Mouse (Mus musculus) hindbrain, embryonic 15.5 days (tissue): ENCODE data around the gene 4933424G06Rik. TPM values are rescaled to one million over a fixed set of nuclear protein-coding genes. Genes with fewer than 3 reads are reported as not detected.

ENCODE experiments used
- ATAC-seq: fragments of 200-750 bp; cut with Nextera tagmentation; 2 replicates; pipeline ENCODE4 v1.8.0; 2017; ENCODE audit warnings: low read depth, moderate number of reproducible peaks, moderate TSS enrichment; ENCODE audit not compliant: low FRiP score
- H3K27ac ChIP-seq: fragments of 300-500 bp; sonication (generic); replicated peaks from 2 replicates; pipeline ENCODE4 v1.5.1; 2015; ENCODE audit warnings: mild to moderate bottlenecking, inconsistent platforms
- H3K27me3 ChIP-seq: fragments of 300-500 bp; sonication (generic); 2 replicates; pipeline ENCODE4 v1.6.1; 2015; ENCODE audit warnings: control low read depth, inconsistent platforms
- H3K36me3 ChIP-seq: fragments of 300-500 bp; sonication (generic); 2 replicates; pipeline ENCODE4 v1.6.1; 2015; ENCODE audit warnings: control low read depth, inconsistent platforms
- H3K4me1 ChIP-seq: fragments of 300-500 bp; sonication (generic); replicated peaks from 2 replicates; pipeline ENCODE4 v1.6.1; 2015; ENCODE audit warnings: control low read depth, inconsistent platforms
- H3K4me2 ChIP-seq: fragments of 300-500 bp; sonication (generic); 2 replicates; pipeline ENCODE4 v1.6.1; 2015; ENCODE audit warnings: moderate library complexity, mild to moderate bottlenecking, inconsistent platforms
- H3K4me3 ChIP-seq: fragments of 300-500 bp; sonication (generic); 2 replicates; pipeline ENCODE4 v1.5.1; 2015; ENCODE audit warnings: mild to moderate bottlenecking, inconsistent platforms
- H3K9ac ChIP-seq: fragments of 300-500 bp; sonication (generic); 2 replicates; pipeline ENCODE4 v1.6.1; 2015; ENCODE audit warnings: inconsistent platforms
- H3K9me3 ChIP-seq: fragments of 300-500 bp; sonication (generic); 2 replicates; pipeline ENCODE4 v1.6.1; 2016; ENCODE audit warnings: control low read depth, inconsistent platforms
- whole genome bisulfite sequencing: fragments of 180-500 bp; shearing (Covaris S2); methylation state at CpG from one replicate; pipeline ENCODE4 v1.1.7; 2015; 5-methylcytosine and 5-hydroxymethylcytosine counted together
- polyA plus RNA-seq: library from polyadenylated mRNA; unstranded; fragments of >200 nt; fragmentation: Nextera tagmentation; extraction: Ambion mirVana; gene quantifications from 2 replicates; pipeline ENCODE4 v1.2.1, GENCODE M21; 2015

4933424G06Rik gene
- polyA plus RNA-seq, 1 experiment from 2014 or later = 0.64 TPM

DNA sequence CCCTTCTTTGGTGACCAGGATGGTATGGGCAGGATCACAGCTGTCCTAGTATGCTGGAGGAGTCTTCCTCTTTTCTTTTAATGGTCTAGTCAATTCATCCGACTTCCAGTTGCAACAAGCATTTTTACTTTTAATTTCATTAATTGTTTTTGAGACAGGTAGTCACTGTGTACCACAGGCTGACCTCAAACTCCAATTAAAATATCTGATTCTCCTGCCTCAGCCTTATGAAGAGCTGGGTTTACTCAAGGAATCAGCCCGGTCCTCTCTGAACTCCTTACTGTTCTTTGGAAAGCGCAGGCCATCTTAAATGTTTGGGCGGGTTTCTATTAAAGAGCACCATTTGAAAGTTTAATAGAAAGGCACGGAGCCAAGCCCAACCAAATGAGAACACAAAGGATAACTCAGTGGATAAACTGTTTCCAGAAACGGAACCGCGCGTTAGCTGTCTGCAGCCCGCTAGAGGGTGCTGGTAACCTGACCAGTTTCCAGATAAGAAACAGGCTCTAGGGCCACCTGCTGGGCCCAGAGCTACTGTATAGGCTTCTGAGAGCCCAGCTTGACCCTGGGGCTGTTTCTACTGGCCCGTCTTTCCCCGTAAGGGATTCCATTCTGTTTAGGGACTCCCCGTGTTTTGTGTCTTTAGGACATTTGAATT is 26.0 kb upstream of the 4933424G06Rik start:
- no peak overlapping the region for H3K4me2 ChIP-seq
- no peak overlapping the region for H3K4me3 ChIP-seq
- peak; percentile 82 for ATAC-seq
- no peaks in the 10 kb centered on the region for H3K27me3 ChIP-seq
- H3K27ac ChIP-seq = no peak overlapping the region
- WGBS = 13% methylated on average over 13 of the region's 13 CpGs
- H3K9me3 ChIP-seq = no peaks in the 10 kb centered on the region
- H3K4me1 ChIP-seq = no peaks in the 10 kb centered on the region
- H3K36me3 ChIP-seq = no peaks in the 10 kb centered on the region
- H3K9ac ChIP-seq = no peak overlapping the region

DNA sequence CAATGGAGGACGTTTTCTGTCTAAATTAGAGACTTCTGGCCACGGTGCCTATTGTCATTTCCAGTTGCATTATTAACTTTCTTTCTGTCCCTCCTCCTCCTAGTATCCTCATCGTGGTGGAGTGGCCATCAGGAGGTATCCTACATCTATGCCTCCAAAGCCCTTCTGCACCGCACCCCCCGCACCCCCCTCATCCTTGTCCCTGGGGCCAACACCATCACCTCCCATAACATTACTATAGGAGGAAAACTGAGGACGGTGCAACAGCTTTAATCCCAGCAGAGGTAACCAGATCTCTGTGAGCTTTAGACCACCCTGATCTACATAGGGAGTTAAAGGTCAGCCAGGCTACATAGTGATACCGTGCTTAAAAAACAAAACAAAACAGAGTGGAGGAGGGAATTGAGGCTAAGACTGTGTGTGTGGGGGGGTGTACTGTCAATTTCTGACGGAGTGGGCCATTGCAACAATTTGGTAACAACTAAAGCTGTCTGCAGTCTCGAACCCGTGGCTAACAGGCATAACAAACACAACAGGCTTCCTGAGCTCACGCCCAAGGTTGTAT is 19.2 kb upstream of the 4933424G06Rik start:
- no peaks in the 10 kb centered on the region for H3K27me3 ChIP-seq
- WGBS = 65% methylated on average over 11 of the region's 11 CpGs
- H3K4me1 ChIP-seq = peaks cover 15% of the 10 kb centered on the region
- H3K36me3 ChIP-seq = peaks cover 16% of the 10 kb centered on the region
- H3K9ac ChIP-seq = peak overlapping the region; percentile 42
- H3K4me2 ChIP-seq = peak overlapping the region; percentile 87
- no peaks in the 10 kb centered on the region for H3K9me3 ChIP-seq
- H3K4me3 ChIP-seq = peak overlapping the region; percentile 79
- no peak for ATAC-seq
- H3K27ac ChIP-seq = peak overlapping the region; percentile 76

DNA sequence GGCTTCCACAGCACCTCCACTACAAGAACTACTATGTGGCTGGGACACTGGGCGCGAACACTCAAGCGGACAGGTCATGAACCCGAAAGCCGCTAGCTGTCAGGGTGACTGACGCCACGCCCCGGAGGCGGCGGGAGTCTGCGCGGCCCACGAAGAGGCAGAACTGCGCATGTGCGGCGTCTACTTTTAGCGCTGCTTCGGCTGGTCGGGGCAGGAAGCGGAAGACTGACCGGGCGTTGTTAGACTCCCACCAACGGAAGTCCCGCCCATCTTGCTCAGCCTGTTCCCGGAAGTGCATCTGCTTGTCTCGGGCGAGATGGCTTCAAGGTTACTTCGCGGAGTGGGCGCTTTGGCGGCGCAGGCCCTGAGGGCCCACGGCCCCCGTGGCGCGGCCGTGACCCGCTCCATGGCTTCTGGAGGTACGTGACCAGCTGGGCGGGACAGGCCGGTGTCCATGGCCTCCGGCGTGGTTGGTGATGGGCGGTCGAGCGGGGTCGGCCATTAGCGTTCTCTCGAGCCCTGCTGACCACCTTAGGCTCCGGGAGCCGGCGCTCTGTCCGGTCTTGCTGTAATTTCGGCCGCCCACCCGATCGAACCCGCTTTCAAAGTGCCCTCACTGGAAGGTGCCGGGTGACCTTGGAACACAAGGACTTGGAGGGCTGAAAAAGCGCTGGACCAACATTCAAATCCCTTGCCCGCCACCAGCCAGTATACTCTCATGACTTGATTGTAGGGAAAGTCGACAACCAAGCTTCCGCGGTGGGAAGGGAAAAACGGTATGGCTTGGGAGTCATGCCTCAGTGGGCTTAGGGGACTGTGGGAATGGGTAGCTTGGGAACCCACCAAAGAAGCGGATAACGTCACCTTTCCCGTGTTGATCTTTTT is 18.4 kb upstream of the 4933424G06Rik start, which contains the start of gene Cox5b:
Gene Cox5b (plus strand): TSS at position 179 of the 885 bp plus-strand sequence.
- H3K9me3 ChIP-seq = no peaks in the 10 kb centered on the region
- H3K36me3 ChIP-seq = peaks cover 16% of the 10 kb centered on the region
- WGBS = under 1% methylated on average over 68 of the region's 68 CpGs
- peaks cover 15% of the 10 kb centered on the region for H3K4me1 ChIP-seq
- peak within 1 kb of the TSS; percentile 87 for H3K4me2 ChIP-seq
- peak within 1 kb of the TSS; percentile 87 for H3K9ac ChIP-seq
- H3K4me3 ChIP-seq = peak within 1 kb of the TSS; percentile 79
- H3K27me3 ChIP-seq = no peaks in the 10 kb centered on the region
- peak within 1 kb of the TSS; percentile 76 for H3K27ac ChIP-seq
- ATAC-seq = peak; percentile 97

DNA sequence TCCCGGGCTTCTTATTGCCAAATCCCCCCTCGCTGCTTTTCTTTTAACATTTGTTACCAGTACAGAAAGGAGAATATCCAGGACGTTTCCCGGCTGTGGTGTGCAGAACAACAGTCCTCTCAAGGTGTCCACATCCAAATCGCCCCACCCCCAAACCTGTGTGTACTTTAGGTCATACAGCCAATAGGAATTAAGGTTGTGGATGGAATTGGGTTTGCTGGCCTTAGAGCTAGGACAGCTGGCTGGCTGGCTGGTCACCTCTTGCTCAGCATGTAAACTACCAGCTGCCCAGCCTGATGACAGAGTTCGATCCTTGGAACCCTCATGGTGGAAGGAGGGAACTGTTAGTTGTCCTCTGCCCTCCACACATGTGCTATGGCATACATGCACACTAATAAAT is 15.1 kb upstream of the 4933424G06Rik start:
- WGBS = 87% methylated on average over 6 of the region's 6 CpGs
- Histone ChIP-seq H3K4me1 (peaks cover 15% of the 10 kb centered on the region), H3K9ac (no peak overlapping the region), H3K9me3 (no peaks in the 10 kb centered on the region), H3K4me2 (no peak overlapping the region), H3K27ac (no peak overlapping the region), H3K36me3 (peaks cover 30% of the 10 kb centered on the region), H3K4me3 (no peak overlapping the region), H3K27me3 (no peaks in the 10 kb centered on the region)
- no peak for ATAC-seq

DNA sequence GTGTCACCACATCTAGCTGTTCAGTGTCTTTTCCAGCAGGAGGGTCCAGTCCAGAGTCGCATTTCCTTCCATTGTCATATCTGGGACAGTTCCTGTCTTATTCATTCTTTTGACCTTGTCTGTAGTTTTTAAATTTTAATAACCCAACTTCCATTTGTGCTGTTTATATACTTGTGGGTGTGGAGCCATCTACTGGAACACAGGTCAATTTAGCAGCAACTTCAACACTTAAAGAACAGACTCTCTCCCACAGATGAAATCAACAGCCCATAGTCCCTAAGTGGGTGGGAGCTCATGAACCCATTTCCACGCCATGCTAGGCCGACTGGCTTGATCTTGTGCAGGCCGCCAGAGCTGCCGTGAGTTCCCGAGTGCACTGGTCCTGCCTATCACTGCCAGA is 13.5 kb upstream of the 4933424G06Rik start:
- Histone ChIP-seq H3K36me3 (peaks cover 45% of the 10 kb centered on the region), H3K4me3 (no peak overlapping the region), H3K4me2 (no peak overlapping the region), H3K27ac (no peak overlapping the region), H3K4me1 (peaks cover 11% of the 10 kb centered on the region), H3K27me3 (no peaks in the 10 kb centered on the region), H3K9me3 (no peaks in the 10 kb centered on the region), H3K9ac (no peak overlapping the region)
- WGBS = 72% methylated on average over 6 of the region's 6 CpGs
- no peak for ATAC-seq

DNA sequence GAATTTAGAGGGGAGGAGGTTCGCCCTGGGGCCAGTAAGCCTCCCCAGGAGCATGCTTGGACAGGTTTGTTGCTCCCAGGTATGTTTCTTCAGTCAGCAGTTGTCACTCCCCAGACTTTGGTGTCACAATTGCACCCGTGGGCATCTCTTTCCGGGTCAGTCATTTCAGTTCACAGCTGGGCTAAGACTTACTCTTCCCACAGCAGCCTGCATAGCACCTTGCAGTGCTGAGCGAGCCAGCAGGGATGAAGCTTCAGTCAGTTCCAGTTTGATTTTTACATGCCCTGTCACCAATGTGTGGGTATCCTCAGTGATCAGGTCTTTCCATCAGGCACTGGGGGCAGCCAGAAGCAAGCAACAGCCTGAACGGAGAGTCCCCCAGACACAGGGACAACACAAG is 12.9 kb upstream of the 4933424G06Rik start:
- no peak overlapping the region for H3K4me3 ChIP-seq
- H3K27me3 ChIP-seq = no peaks in the 10 kb centered on the region
- peaks cover 51% of the 10 kb centered on the region for H3K36me3 ChIP-seq
- peaks cover 9% of the 10 kb centered on the region for H3K4me1 ChIP-seq
- no peaks in the 10 kb centered on the region for H3K9me3 ChIP-seq
- H3K9ac ChIP-seq = no peak overlapping the region
- H3K27ac ChIP-seq = no peak overlapping the region
- ATAC-seq = no peak
- WGBS = 75% methylated on average over 5 of the region's 5 CpGs
- H3K4me2 ChIP-seq = no peak overlapping the region

DNA sequence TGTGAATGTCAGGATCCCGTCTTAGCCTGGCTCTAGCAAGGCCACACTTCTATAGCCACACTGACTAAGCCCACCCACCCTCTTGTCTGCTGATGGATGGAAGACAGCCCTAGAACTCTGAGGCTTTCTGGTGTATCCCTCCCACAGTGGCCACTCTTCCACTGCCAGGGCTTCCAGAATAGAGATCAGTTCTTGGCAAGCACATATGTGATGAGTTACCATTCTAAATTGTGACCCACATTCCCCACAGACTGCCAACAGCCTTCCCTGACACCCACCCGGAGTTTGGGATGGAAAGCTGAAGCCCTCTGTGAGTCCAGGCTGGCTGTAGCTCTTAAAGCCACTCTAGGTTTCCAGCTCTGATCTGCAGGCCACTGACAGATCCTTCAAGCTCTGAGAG is 2.8 kb upstream of the 4933424G06Rik start:
- peaks cover 49% of the 10 kb centered on the region for H3K36me3 ChIP-seq
- peaks cover 25% of the 10 kb centered on the region for H3K4me1 ChIP-seq
- WGBS = 87% methylated on average over 2 of the region's 2 CpGs
- H3K9me3 ChIP-seq = no peaks in the 10 kb centered on the region
- H3K27me3 ChIP-seq = no peaks in the 10 kb centered on the region
- no peak overlapping the region for H3K9ac ChIP-seq
- no peak for ATAC-seq
- H3K4me3 ChIP-seq = no peak overlapping the region
- no peak overlapping the region for H3K27ac ChIP-seq
- no peak overlapping the region for H3K4me2 ChIP-seq

DNA sequence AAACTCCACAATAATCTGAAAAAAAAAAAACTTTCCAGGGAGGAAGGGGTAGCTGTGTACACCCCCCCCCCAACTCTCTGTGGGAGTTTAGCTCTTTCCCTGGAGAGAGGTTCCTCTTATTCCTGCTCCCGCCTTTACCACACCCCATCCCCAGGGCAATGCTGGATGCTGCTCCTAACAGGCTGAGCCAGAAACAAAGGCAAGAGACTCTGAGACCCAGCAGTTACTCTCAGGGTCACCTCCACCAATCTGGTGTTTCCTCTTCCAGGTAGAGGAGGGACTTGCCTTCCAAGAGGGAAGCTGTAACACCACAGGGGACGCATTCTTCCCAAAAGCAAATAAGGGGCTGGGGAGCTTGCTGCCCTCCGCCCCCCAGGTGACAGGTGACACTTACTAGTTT is 2.2 kb upstream of the 4933424G06Rik start:
- H3K9ac ChIP-seq = no peak overlapping the region
- H3K9me3 ChIP-seq = no peaks in the 10 kb centered on the region
- 83% methylated on average over 3 of the region's 3 CpGs for WGBS
- no peaks in the 10 kb centered on the region for H3K27me3 ChIP-seq
- peaks cover 25% of the 10 kb centered on the region for H3K4me1 ChIP-seq
- H3K27ac ChIP-seq = no peak overlapping the region
- peaks cover 42% of the 10 kb centered on the region for H3K36me3 ChIP-seq
- peak overlapping the region; percentile 78 for H3K4me2 ChIP-seq
- peak overlapping the region; percentile 64; the same call in 1 of the 2 replicates for H3K4me3 ChIP-seq
- ATAC-seq = no peak

DNA sequence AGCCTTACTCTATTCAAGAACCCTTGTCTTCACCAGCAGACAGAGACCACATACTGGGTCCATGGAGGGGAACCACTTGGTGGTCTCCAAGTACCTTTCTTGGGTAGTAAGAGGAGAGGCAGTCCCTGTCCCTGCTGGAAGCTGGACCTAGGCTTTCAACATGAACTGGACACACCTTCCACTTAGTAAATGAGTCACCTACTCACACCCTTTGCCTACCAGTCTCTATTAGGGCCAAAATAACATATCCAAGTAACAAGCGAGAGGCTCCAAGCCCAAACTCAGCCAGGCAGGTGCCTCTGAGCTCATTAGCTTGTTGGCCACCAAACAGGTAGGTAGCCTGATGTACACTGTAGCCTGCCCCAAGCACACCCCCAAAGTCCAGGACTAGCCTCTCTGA is 1.3 kb upstream of the 4933424G06Rik start:
- WGBS = 88% methylated on average over 1 of the region's 1 CpGs
- H3K27ac ChIP-seq = no peak overlapping the region
- ATAC-seq = no peak

DNA sequence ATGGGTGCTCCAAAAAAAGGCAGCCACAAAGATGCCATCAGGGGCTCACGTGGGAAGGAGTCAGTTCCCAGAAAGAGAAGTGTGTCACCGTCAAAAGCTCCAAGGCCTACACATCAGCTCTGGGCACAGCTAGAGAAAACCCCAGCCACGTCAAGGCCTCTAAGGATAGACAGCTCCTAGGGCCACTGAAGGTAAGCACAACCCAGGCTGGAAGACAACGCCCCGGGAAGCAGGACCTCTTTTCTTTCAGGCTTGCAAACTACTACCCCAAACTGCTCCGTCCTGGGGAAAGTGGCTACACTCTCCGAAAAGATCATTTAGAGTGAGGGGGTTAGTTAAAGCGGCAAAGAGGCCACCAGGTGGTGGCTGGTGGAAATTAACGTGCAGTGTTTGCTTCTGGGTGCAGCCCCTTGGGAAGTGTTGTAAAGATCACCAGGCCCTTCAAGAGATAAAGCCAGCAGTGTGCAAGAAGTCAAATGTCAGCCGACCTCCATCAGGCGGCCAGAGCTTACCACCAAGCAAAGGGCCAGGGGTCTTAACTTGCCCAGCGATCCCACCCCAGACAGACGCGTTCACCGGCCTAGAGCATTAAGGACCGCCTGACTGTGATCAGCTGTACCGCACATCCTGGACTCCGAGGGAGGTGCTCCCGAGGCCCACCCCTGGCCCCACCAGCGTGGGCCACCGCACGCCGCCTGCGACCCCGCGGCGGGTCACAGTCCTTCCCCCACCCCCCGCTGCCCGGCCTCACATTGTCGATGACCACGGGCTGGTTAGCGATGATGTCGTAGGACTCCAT is 695 bp upstream of the 4933424G06Rik start:
- H3K27me3 ChIP-seq = no peaks in the 10 kb centered on the region
- no peaks in the 10 kb centered on the region for H3K9me3 ChIP-seq
- peak overlapping the region; percentile 74 for H3K9ac ChIP-seq
- peak overlapping the region; percentile 80 for H3K27ac ChIP-seq
- peak overlapping the region; percentile 78 for H3K4me2 ChIP-seq
- under 1% methylated on average over 33 of the region's 33 CpGs for WGBS
- H3K4me1 ChIP-seq = peaks cover 25% of the 10 kb centered on the region
- peak overlapping the region; percentile 64 for H3K4me3 ChIP-seq
- H3K36me3 ChIP-seq = peaks cover 28% of the 10 kb centered on the region
- ATAC-seq = peak; percentile 74

More for the DNA sequence above, 1.3 kb upstream of the 4933424G06Rik start:
- no peaks in the 10 kb centered on the region for H3K9me3 ChIP-seq
- H3K4me3 ChIP-seq = peak overlapping the region; percentile 64
- H3K9ac ChIP-seq = peak overlapping the region; percentile 74
- H3K4me2 ChIP-seq = peak overlapping the region; percentile 78
- peaks cover 34% of the 10 kb centered on the region for H3K36me3 ChIP-seq
- peaks cover 25% of the 10 kb centered on the region for H3K4me1 ChIP-seq
- H3K27me3 ChIP-seq = no peaks in the 10 kb centered on the region

DNA sequence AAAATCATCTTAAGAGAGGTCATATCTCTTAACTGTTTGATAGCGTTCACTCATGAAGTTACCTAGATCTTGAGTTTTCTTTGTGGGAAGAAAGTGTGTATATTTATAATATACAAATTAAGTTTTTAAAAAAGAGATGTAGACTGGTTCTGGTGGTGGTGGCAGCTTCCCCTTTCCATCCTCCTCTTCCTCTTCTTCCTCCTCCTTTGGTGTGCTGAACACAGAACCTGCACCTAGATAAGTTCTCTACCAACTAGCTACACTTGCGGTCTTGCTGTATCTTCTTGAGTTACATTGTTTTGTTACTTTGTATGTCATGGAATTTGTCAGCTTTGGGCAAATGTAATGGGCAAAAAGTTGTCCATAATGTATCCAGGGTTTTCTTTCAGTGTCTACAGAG is 1.2 kb downstream of the 4933424G06Rik start:
- Histone ChIP-seq H3K27ac (no peak overlapping the region), H3K4me3 (no peak overlapping the region), H3K9ac (no peak overlapping the region), H3K27me3 (no peaks in the 10 kb centered on the region), H3K4me2 (no peak overlapping the region), H3K9me3 (no peaks in the 10 kb centered on the region), H3K36me3 (peaks cover 9% of the 10 kb centered on the region), H3K4me1 (peaks cover 25% of the 10 kb centered on the region)
- no peak for ATAC-seq
- WGBS = 96% methylated on average over 2 of the region's 2 CpGs
